Mouse (Mus musculus): ENCODE results near the gene Olfr938.

Olfr938 gene

GRCm38 (mm10) chr9:39078787-39079186, at the start of gene Olfr938:
Olfr938 (minus strand) TSS chr9:39078887.
- no peak for TF ChIP-seq GATA4 (IDR thresholded peaks at IDR 0.05; ENCODE audit: insufficient replicate concordance, low read length)

DNA sequence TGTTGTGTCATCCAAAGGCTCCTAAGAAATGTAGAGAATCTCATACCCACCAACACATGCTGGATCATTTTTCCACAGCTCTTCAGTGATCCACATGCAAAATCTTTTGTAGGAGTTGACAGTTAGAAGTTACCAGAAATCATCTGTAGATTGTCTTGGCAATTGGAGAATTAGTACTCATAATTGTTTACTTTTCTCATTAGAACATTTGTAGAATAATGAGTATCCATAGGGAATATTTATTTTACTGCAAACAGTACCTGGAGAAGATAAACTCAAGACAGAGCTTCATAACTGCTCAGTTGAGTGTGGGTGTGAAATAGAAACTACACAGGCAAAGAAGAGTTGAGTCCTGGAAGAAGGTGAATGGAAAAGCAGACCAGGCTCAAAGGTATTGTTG, 49.1 kb upstream of the Olfr938 start, which contains the start of gene Olfr27:
Gene Olfr27 (plus strand): TSS at position 301 of the 400 bp plus-strand sequence.
- no peak for TF ChIP-seq GATA4 (IDR thresholded peaks at IDR 0.05; ENCODE audit: insufficient replicate concordance, low read length)

- TF ChIP-seq GATA4 (IDR thresholded peaks at IDR 0.05; ENCODE audit: insufficient replicate concordance, low read length), result no peak
Measured at GRCm38 (mm10) chr9:39127326-39127725, 48.6 kb upstream of the Olfr938 start.

DNA sequence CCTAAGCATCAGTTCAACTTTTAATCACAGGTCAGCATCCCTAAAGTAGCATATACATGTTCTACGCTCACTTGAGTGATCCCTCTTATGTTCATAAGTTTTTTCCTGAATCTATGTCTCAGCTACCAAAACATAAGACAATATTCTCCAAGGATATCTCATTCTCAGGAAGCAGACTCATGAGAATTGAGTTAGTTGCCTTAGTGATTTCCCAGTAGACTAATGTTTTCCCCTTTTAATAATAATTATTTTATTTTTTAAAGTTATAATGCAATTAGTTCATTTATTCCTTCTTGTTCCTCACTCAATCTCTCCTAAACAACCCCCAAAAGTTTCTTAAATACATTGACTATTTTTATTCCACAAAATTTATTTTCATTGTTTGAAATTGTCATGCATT, 13.8 kb downstream of the Olfr938 start, which contains the start of gene Olfr937:
Gene Olfr937 (minus strand): TSS at position 101 of the 400 bp plus-strand sequence.
- no peak for TF ChIP-seq GATA4 (IDR thresholded peaks at IDR 0.05; ENCODE audit: insufficient replicate concordance, low read length)
